Comparison of ENCODE assay signal across 27 mouse cellular contexts in genomic region chr2:135904262-135904661, GRCm38 (mm10).
"Had no signal": no experiment of that assay in that cellular context is flagged by ENCODE, and none has a peak within 500 bp of the region (broad histone marks: within the 10 kb centered on the region; RNA-seq: fewer than 3 reads in every experiment).

No protein-coding gene starts in this region.

- H3K27me3 ChIP-seq: hindbrain, embryonic 12.5 days; intestine, embryonic 15.5 days; limb, embryonic 12.5 days; liver, embryonic 13.5 days; liver, embryonic 15.5 days had no signal

- H3K9ac ChIP-seq: hindbrain, embryonic 12.5 days; hindbrain, embryonic 14.5 days; intestine, embryonic 15.5 days; limb, embryonic 12.5 days; liver, embryonic 13.5 days; liver, embryonic 15.5 days had no signal

- H3K9me3 ChIP-seq: heart, embryonic 10.5 days; hindbrain, embryonic 10.5 days; hindbrain, embryonic 12.5 days; intestine, embryonic 15.5 days; limb, embryonic 10.5 days; limb, embryonic 12.5 days; liver, embryonic 13.5 days; liver, embryonic 15.5 days had no signal

- H3K4me2 ChIP-seq: hindbrain, embryonic 12.5 days; hindbrain, embryonic 14.5 days; intestine, embryonic 15.5 days; limb, embryonic 12.5 days; liver, embryonic 11.5 days; liver, embryonic 13.5 days; liver, embryonic 15.5 days had no signal

- H3K4me1 ChIP-seq: hindbrain, embryonic 10.5 days; hindbrain, embryonic 12.5 days; intestine, embryonic 15.5 days; limb, embryonic 10.5 days; limb, embryonic 12.5 days; liver, embryonic 13.5 days; liver, embryonic 15.5 days had no signal

- H3K27ac ChIP-seq: gastrocnemius, adult 2 months; hindbrain, embryonic 10.5 days; hindbrain, embryonic 12.5 days; hindbrain, embryonic 14.5 days; intestine, embryonic 15.5 days; layer of hippocampus, adult 2 months; left cerebral cortex, adult 2 months; limb, embryonic 10.5 days; limb, embryonic 12.5 days; liver, embryonic 13.5 days; liver, embryonic 15.5 days had no signal

- H3K36me3 ChIP-seq: heart, embryonic 10.5 days; hindbrain, embryonic 10.5 days; hindbrain, embryonic 12.5 days; intestine, embryonic 15.5 days; limb, embryonic 10.5 days; limb, embryonic 12.5 days; liver, embryonic 13.5 days; liver, embryonic 15.5 days had no signal

- DNase-seq: gastrocnemius, adult 2 months; gastrocnemius, postnatal 10 days; gastrocnemius, postnatal 25 days; heart, adult 18-20 months; heart, postnatal 14 days; heart, postnatal 4 days; kidney, adult 18-20 months; kidney, adult 8-10 months; kidney, postnatal 10 days; kidney, postnatal 25 days; kidney, postnatal 4 days; liver; liver, embryonic 13.5 days had no signal

- H3K4me3 ChIP-seq: gastrocnemius, adult 2 months; heart, embryonic 10.5 days; hindbrain, embryonic 10.5 days; hindbrain, embryonic 12.5 days; intestine, embryonic 15.5 days; layer of hippocampus, adult 2 months; left cerebral cortex, adult 2 months; limb, embryonic 10.5 days; limb, embryonic 12.5 days; liver, embryonic 13.5 days; liver, embryonic 15.5 days had no signal

- ATAC-seq: hindbrain, embryonic 16.5 days; inflammation-experienced regulatory T-cells, adult 6 months; intestine, embryonic 15.5 days; intestine, postnatal 0 days had no signal
